ENCODE assay signal across 17 mouse cellular contexts in the genomic region with DNA sequence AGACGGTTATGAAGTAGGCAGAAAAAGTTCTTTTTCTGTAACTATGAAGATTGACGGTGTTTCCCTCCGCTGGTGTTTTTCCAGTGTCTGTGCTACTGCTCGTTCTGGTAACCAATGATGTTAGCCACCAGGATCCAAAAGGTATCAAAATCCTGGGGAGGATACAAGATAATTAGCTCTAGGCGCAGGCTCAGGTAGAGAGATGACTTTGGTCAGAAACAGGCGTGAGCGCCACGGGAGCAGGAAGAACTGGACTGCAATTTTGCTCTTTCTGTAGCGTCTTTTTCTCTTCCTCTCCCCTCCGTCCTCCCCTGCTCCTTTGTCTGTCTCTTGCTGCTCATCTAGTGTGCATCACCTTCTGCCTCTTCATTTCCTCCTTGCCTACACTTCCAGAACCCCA. TPM values are rescaled to one million over a fixed set of nuclear protein-coding genes. Genes with fewer than 3 reads are reported as not detected.
DNase-seq lines count a peak whose midpoint lies in the region; ATAC-seq and TF ChIP-seq lines count a peak whose summit lies in the region.
"Had no signal": no experiment of that assay in that cellular context is flagged by ENCODE, and none has a peak within 500 bp of the region (broad histone marks: within the 10 kb centered on the region; RNA-seq: fewer than 3 reads in every experiment).

No protein-coding gene starts in this region.

- no peak overlapping the region for H3K9ac ChIP-seq in heart, embryonic 15.5 days
- peak overlapping the region; percentile 39; the same call in 1 of the 2 replicates for H3K9ac ChIP-seq in liver, postnatal 0 days (replicated peaks)
- no peak overlapping the region for H3K9ac ChIP-seq in forebrain, embryonic 13.5 days
- H3K9ac ChIP-seq: limb, embryonic 15.5 days; neural tube, embryonic 12.5 days had no signal

- TF ChIP-seq POLR2A in thymus, adult 2 months (IDR thresholded peaks at IDR 0.05; ENCODE audit: control insufficient read depth, extremely low read depth, insufficient read depth, low read length, poor library complexity), result no peak

- 76% methylated on average over 10 of the region's 10 CpGs for WGBS in heart, embryonic 15.5 days
- 9% methylated on average over 10 of the region's 10 CpGs for WGBS in thymus, adult 2 months
- 31% methylated on average over 10 of the region's 10 CpGs for WGBS in liver, postnatal 0 days (ENCODE audit: insufficient replicate concordance)
- 92% methylated on average over 10 of the region's 10 CpGs for WGBS in forebrain, embryonic 13.5 days

- ATAC-seq in heart, embryonic 15.5 days (replicated peaks; ENCODE audit: insufficient number of reproducible peaks, insufficient read depth, low FRiP score, low read depth), result no peak
- no peak for ATAC-seq in liver, postnatal 0 days
- ATAC-seq in forebrain, embryonic 13.5 days, result no peak
- no peak for ATAC-seq in monocyte, adult 5-6 weeks (replicated peaks; ENCODE audit: insufficient number of reproducible peaks, low FRiP score, low TSS enrichment, poor library complexity, severe bottlenecking)

- TF ChIP-seq EP300 in liver, postnatal 0 days (IDR thresholded peaks at IDR 0.05; ENCODE audit: low read depth), result no peak

- no peaks in the 10 kb centered on the region for H3K36me3 ChIP-seq in heart, embryonic 15.5 days
- H3K36me3 ChIP-seq in thymus, adult 2 months (ENCODE audit: control insufficient read depth, insufficient read depth, low read length), result no peaks in the 10 kb centered on the region
- no peaks in the 10 kb centered on the region for H3K36me3 ChIP-seq in liver, postnatal 0 days (replicated peaks; ENCODE audit: insufficient read depth, low read length)
- H3K36me3 ChIP-seq in forebrain, embryonic 13.5 days (ENCODE audit: poor library complexity, severe bottlenecking), result no peaks in the 10 kb centered on the region
- H3K36me3 ChIP-seq: limb, embryonic 15.5 days; midbrain, embryonic 10.5 days; neural tube, embryonic 12.5 days had no signal

- no peaks in the 10 kb centered on the region for H3K9me3 ChIP-seq in heart, embryonic 15.5 days (replicated peaks)
- no peaks in the 10 kb centered on the region for H3K9me3 ChIP-seq in liver, postnatal 0 days (ENCODE audit: low read length)
- no peaks in the 10 kb centered on the region for H3K9me3 ChIP-seq in forebrain, embryonic 13.5 days (replicated peaks)
- H3K9me3 ChIP-seq: limb, embryonic 15.5 days; midbrain, embryonic 10.5 days; neural tube, embryonic 12.5 days had no signal

- H3K4me1 ChIP-seq in heart, embryonic 15.5 days (replicated peaks), result peaks cover 33% of the 10 kb centered on the region
- H3K4me1 ChIP-seq in thymus, adult 2 months (replicated peaks; ENCODE audit: control insufficient read depth, insufficient read depth, low read length), result peaks cover 40% of the 10 kb centered on the region
- peaks cover 14% of the 10 kb centered on the region for H3K4me1 ChIP-seq in liver, postnatal 0 days (ENCODE audit: insufficient read depth)
- peaks cover 7% of the 10 kb centered on the region for H3K4me1 ChIP-seq in forebrain, embryonic 13.5 days

- no peak overlapping the region for H3K4me3 ChIP-seq in heart, embryonic 15.5 days
- peak overlapping the region; percentile 19 for H3K4me3 ChIP-seq in thymus, adult 2 months (ENCODE audit: control insufficient read depth, insufficient read depth, low read length)
- H3K4me3 ChIP-seq in liver, postnatal 0 days (ENCODE audit: low read depth, low read length), result no peak overlapping the region
- H3K4me3 ChIP-seq in forebrain, embryonic 13.5 days, result no peak overlapping the region
- H3K4me3 ChIP-seq: limb, embryonic 15.5 days; midbrain, embryonic 10.5 days; neural tube, embryonic 12.5 days had no signal

- H3K4me2 ChIP-seq in heart, embryonic 15.5 days, result no peak overlapping the region
- peak overlapping the region; percentile 40 for H3K4me2 ChIP-seq in liver, postnatal 0 days (ENCODE audit: low read depth, low read length)
- H3K4me2 ChIP-seq in forebrain, embryonic 13.5 days, result no peak overlapping the region
- H3K4me2 ChIP-seq: limb, embryonic 15.5 days; neural tube, embryonic 12.5 days had no signal

- peak overlapping the region; percentile 6; the same call in 1 of the 2 replicates for H3K27ac ChIP-seq in heart, embryonic 15.5 days
- H3K27ac ChIP-seq in thymus, adult 2 months (ENCODE audit: control insufficient read depth, insufficient read depth, low read length), result peak overlapping the region; percentile 97
- peak overlapping the region; percentile 80 for H3K27ac ChIP-seq in liver, postnatal 0 days (ENCODE audit: low read depth)
- H3K27ac ChIP-seq in forebrain, embryonic 13.5 days, result no peak overlapping the region
- H3K27ac ChIP-seq: limb, embryonic 15.5 days; midbrain, embryonic 10.5 days; neural tube, embryonic 12.5 days had no signal

- no peak for DNase-seq in heart, adult 18-20 months
- peak; percentile 35 for DNase-seq in thymus, adult 2 months
- no peak for DNase-seq in thymus, adult 18-20 months
- DNase-seq in liver, postnatal 0 days, result no peak
- no peak for DNase-seq in retina, embryonic 14.5 days (ENCODE audit: low spot score)
- DNase-seq: cerebellum, adult 9-10 months; right cerebral cortex, postnatal 14 days had no signal

- no peaks in the 10 kb centered on the region for H3K27me3 ChIP-seq in heart, embryonic 15.5 days
- no peaks in the 10 kb centered on the region for H3K27me3 ChIP-seq in thymus, adult 2 months (ENCODE audit: control insufficient read depth, insufficient read depth, low read length)
- H3K27me3 ChIP-seq in liver, postnatal 0 days (ENCODE audit: insufficient read depth, low read length), result no peaks in the 10 kb centered on the region
- no peaks in the 10 kb centered on the region for H3K27me3 ChIP-seq in forebrain, embryonic 13.5 days
- H3K27me3 ChIP-seq: limb, embryonic 15.5 days; neural tube, embryonic 12.5 days had no signal

- TF ChIP-seq CTCF in thymus, adult 2 months (IDR thresholded peaks at IDR 0.05; ENCODE audit: borderline replicate concordance, control insufficient read depth, extremely low read depth, insufficient read depth, low read length, poor library complexity), result no peak
- TF ChIP-seq CTCF in liver, postnatal 0 days (IDR thresholded peaks at IDR 0.05; ENCODE audit: low read depth), result no peak

RNA-seq across cellular contexts. Expression of gene Gm17571, which starts 20.3 kb away (rescaled TPM):
- polyA plus RNA-seq in heart, embryonic 15.5 days (2015; fragmentation: Nextera tagmentation; extraction: Ambion mirVana), result not detected in 2 replicates
- not detected for total RNA-seq in heart, adult 18-20 months (2021)
- polyA plus RNA-seq in thymus, adult 2 months (2012; rRNA removed), result not detected in 2 replicates
- not detected in 2 replicates for polyA plus RNA-seq in liver, postnatal 0 days (2015; fragmentation: Nextera tagmentation; extraction: Ambion mirVana)
- not detected in 2 replicates for polyA plus RNA-seq in forebrain, embryonic 13.5 days (2015; fragmentation: Nextera tagmentation; extraction: Ambion mirVana)
- not detected in 3 replicates for total RNA-seq in monocyte, adult 5-6 weeks (2017)
- total RNA-seq: left cerebral cortex, adult 18-20 months had no signal
- polyA plus RNA-seq: embryonic facial prominence, embryonic 14.5 days; hindbrain, embryonic 11.5 days; kidney, embryonic 16.5 days; limb, embryonic 15.5 days; midbrain, embryonic 10.5 days; neural tube, embryonic 12.5 days had no signal
